Mouse (Mus musculus) megakaryocyte, adult 5-6 weeks (primary cell): ENCODE measurements around the gene Izumo1r. TPM values are rescaled to one million over a fixed set of nuclear protein-coding genes. Genes with fewer than 3 reads are reported as not detected.
A peak's percentile ranks its signal among the peaks of the same experiment; 100 is the strongest.

Source experiments
- ATAC-seq: 2 replicates; pipeline ENCODE4 v1.8.0; 2016; ENCODE audit warnings: mild to moderate bottlenecking, inconsistent platforms; ENCODE audit not compliant: poor library complexity, severe bottlenecking
- total RNA-seq, 2 experiments: library from RNA; stranded (forward) in 1 of 2; stranded (reverse) in 1 of 2; fragments of 153-499, 151-499 nt in 1 of 2; fragments of 221-1000, 200-1000 nt in 1 of 2; gene quantifications; 2 replicates each; pipeline versions ENCODE4 v1.2.3 to v1.2.4; 2015 to 2017

The Izumo1r gene
- total RNA-seq, 2 experiments from 2014 or later, result 0.48 TPM; not detected in 1

GRCm38 (mm10) chr9:14870377-14870776, 33.4 kb downstream of the Izumo1r start:
- ATAC-seq, result no peak

- no peak for ATAC-seq
Observed at GRCm38 (mm10) chr9:14868326-14868725, 35.4 kb downstream of the Izumo1r start.

GRCm38 (mm10) chr9:14866957-14867356, 36.8 kb downstream of the Izumo1r start:
- ATAC-seq, result peak; percentile 88

- no peak for ATAC-seq
Observed at GRCm38 (mm10) chr9:14864726-14865125, 39.0 kb downstream of the Izumo1r start.

- ATAC-seq, result no peak
Observed at GRCm38 (mm10) chr9:14863126-14863525, 40.6 kb downstream of the Izumo1r start.

- peak; percentile 53 for ATAC-seq
Observed at GRCm38 (mm10) chr9:14859868-14860639, 43.7 kb downstream of the Izumo1r start, which contains the start of gene Gpr83. Gpr83 (plus strand) TSS chr9:14860210.

GRCm38 (mm10) chr9:14858782-14859181, 45.0 kb downstream of the Izumo1r start:
- no peak for ATAC-seq

GRCm38 (mm10) chr9:14858170-14858706, 45.5 kb downstream of the Izumo1r start:
- no peak for ATAC-seq

- no peak for ATAC-seq
Observed at GRCm38 (mm10) chr9:14856922-14857654, 46.7 kb downstream of the Izumo1r start.

- ATAC-seq, result no peak
Observed at GRCm38 (mm10) chr9:14854585-14854984, 49.2 kb downstream of the Izumo1r start.

GRCm38 (mm10) chr9:14848267-14848935, 55.3 kb downstream of the Izumo1r start:
- ATAC-seq, result no peak

- ATAC-seq, result peak; percentile 48; the same call in 1 of the 2 replicates
Observed at GRCm38 (mm10) chr9:14846428-14846827, 57.3 kb downstream of the Izumo1r start.

- ATAC-seq, result no peak
Observed at GRCm38 (mm10) chr9:14843901-14844300, 59.8 kb downstream of the Izumo1r start.

- no peak for ATAC-seq
Observed at GRCm38 (mm10) chr9:14843311-14843857, 60.4 kb downstream of the Izumo1r start.

GRCm38 (mm10) chr9:14841878-14842761, 61.6 kb downstream of the Izumo1r start:
- peak; percentile 96 for ATAC-seq

GRCm38 (mm10) chr9:14839970-14840369, 63.8 kb downstream of the Izumo1r start:
- ATAC-seq, result no peak

GRCm38 (mm10) chr9:14839527-14839926, 64.2 kb downstream of the Izumo1r start:
- no peak for ATAC-seq
